8 mouse cellular contexts compared by ENCODE assay signal in genomic region chrX:103819253-103819652, GRCm38 (mm10). TPM values are rescaled to one million over a fixed set of nuclear protein-coding genes. Genes with fewer than 3 reads are reported as not detected.
DNase-seq lines count a peak whose midpoint lies in the region; ATAC-seq and TF ChIP-seq lines count a peak whose summit lies in the region.

No protein-coding gene starts in this region.

- no peaks in the 10 kb centered on the region for H3K36me3 ChIP-seq in heart, embryonic 15.5 days
- no peaks in the 10 kb centered on the region for H3K36me3 ChIP-seq in heart, embryonic 11.5 days (ENCODE audit: control insufficient read depth, insufficient read depth, low read length)
- H3K36me3 ChIP-seq in embryonic facial prominence, embryonic 10.5 days (replicated peaks): no peaks in the 10 kb centered on the region
- H3K36me3 ChIP-seq in hindbrain, embryonic 14.5 days (replicated peaks; ENCODE audit: control insufficient read depth, insufficient read depth): no peaks in the 10 kb centered on the region
- H3K36me3 ChIP-seq in liver, postnatal 0 days (replicated peaks; ENCODE audit: insufficient read depth, low read length): no peaks in the 10 kb centered on the region
- H3K36me3 ChIP-seq in thymus, adult 2 months (ENCODE audit: control insufficient read depth, insufficient read depth, low read length): no peaks in the 10 kb centered on the region

- peak; percentile 38; the same call in 1 of the 2 replicates for TF ChIP-seq CTCF in liver, postnatal 0 days (IDR thresholded peaks at IDR 0.05; ENCODE audit: low read depth)
- TF ChIP-seq CTCF in thymus, adult 2 months (IDR thresholded peaks at IDR 0.05; ENCODE audit: borderline replicate concordance, control insufficient read depth, extremely low read depth, insufficient read depth, low read length, poor library complexity): no peak

- no peaks in the 10 kb centered on the region for H3K4me1 ChIP-seq in heart, embryonic 15.5 days (replicated peaks)
- H3K4me1 ChIP-seq in heart, embryonic 11.5 days (ENCODE audit: control insufficient read depth, insufficient read depth, low read length): no peaks in the 10 kb centered on the region
- peaks cover 14% of the 10 kb centered on the region; the same call in 1 of the 2 replicates for H3K4me1 ChIP-seq in embryonic facial prominence, embryonic 10.5 days
- no peaks in the 10 kb centered on the region; the same call in 1 of the 2 replicates for H3K4me1 ChIP-seq in hindbrain, embryonic 14.5 days (replicated peaks; ENCODE audit: control insufficient read depth, insufficient read depth, low read length)
- H3K4me1 ChIP-seq in liver, postnatal 0 days (ENCODE audit: insufficient read depth): no peaks in the 10 kb centered on the region; the same call in 1 of the 2 replicates
- H3K4me1 ChIP-seq in thymus, adult 2 months (replicated peaks; ENCODE audit: control insufficient read depth, insufficient read depth, low read length): peaks cover 8% of the 10 kb centered on the region

- H3K27ac ChIP-seq in heart, embryonic 15.5 days: no peak overlapping the region
- H3K27ac ChIP-seq in heart, embryonic 11.5 days (ENCODE audit: low read depth, low read length): no peak overlapping the region
- H3K27ac ChIP-seq in embryonic facial prominence, embryonic 10.5 days (replicated peaks): no peak overlapping the region
- H3K27ac ChIP-seq in hindbrain, embryonic 14.5 days: no peak overlapping the region
- no peak overlapping the region for H3K27ac ChIP-seq in liver, postnatal 0 days (ENCODE audit: low read depth)
- H3K27ac ChIP-seq in thymus, adult 2 months (ENCODE audit: control insufficient read depth, insufficient read depth, low read length): no peak overlapping the region

- DNase-seq in embryonic facial prominence, embryonic 10.5 days (ENCODE audit: low spot score): no peak
- DNase-seq in hindbrain, embryonic 14.5 days (ENCODE audit: low spot score): no peak
- peak; percentile 18 for DNase-seq in liver, postnatal 0 days
- no peak for DNase-seq in thymus, adult 2 months
- DNase-seq in thymus, adult 18-20 months: no peak
- no peak for DNase-seq in right cerebral cortex, postnatal 4 days

- peaks cover 62% of the 10 kb centered on the region for H3K27me3 ChIP-seq in heart, embryonic 15.5 days
- H3K27me3 ChIP-seq in heart, embryonic 11.5 days (ENCODE audit: control insufficient read depth, insufficient read depth, low read length): peaks cover 44% of the 10 kb centered on the region
- peaks cover 94% of the 10 kb centered on the region for H3K27me3 ChIP-seq in embryonic facial prominence, embryonic 10.5 days (replicated peaks; ENCODE audit: low read depth, poor library complexity, severe bottlenecking)
- peaks cover 83% of the 10 kb centered on the region for H3K27me3 ChIP-seq in hindbrain, embryonic 14.5 days (ENCODE audit: control insufficient read depth, insufficient read depth, low read length)
- peaks cover 11% of the 10 kb centered on the region; the same call in 1 of the 2 replicates for H3K27me3 ChIP-seq in liver, postnatal 0 days (ENCODE audit: insufficient read depth, low read length)
- H3K27me3 ChIP-seq in thymus, adult 2 months (ENCODE audit: control insufficient read depth, insufficient read depth, low read length): peaks cover 5% of the 10 kb centered on the region; the same call in 1 of the 2 replicates

- WGBS in heart, embryonic 15.5 days: 58% methylated on average over 6 of the region's 6 CpGs
- WGBS in heart, embryonic 11.5 days (ENCODE audit: insufficient replicate concordance): 51% methylated on average over 6 of the region's 6 CpGs
- 52% methylated on average over 6 of the region's 6 CpGs for WGBS in embryonic facial prominence, embryonic 10.5 days
- WGBS in hindbrain, embryonic 14.5 days: 63% methylated on average over 6 of the region's 6 CpGs
- 58% methylated on average over 6 of the region's 6 CpGs for WGBS in liver, postnatal 0 days (ENCODE audit: insufficient replicate concordance)
- 81% methylated on average over 6 of the region's 6 CpGs for WGBS in thymus, adult 2 months

- no peaks in the 10 kb centered on the region for H3K9me3 ChIP-seq in heart, embryonic 15.5 days (replicated peaks)
- no peaks in the 10 kb centered on the region for H3K9me3 ChIP-seq in heart, embryonic 11.5 days (replicated peaks; ENCODE audit: control insufficient read depth, low read length)
- no peaks in the 10 kb centered on the region for H3K9me3 ChIP-seq in embryonic facial prominence, embryonic 10.5 days
- no peaks in the 10 kb centered on the region for H3K9me3 ChIP-seq in hindbrain, embryonic 14.5 days (ENCODE audit: control insufficient read depth, low read length)
- H3K9me3 ChIP-seq in liver, postnatal 0 days (ENCODE audit: low read length): no peaks in the 10 kb centered on the region

- TF ChIP-seq POLR2A in thymus, adult 2 months (IDR thresholded peaks at IDR 0.05; ENCODE audit: control insufficient read depth, extremely low read depth, insufficient read depth, low read length, poor library complexity): no peak

- no peak for ATAC-seq in heart, embryonic 15.5 days (replicated peaks; ENCODE audit: insufficient number of reproducible peaks, insufficient read depth, low FRiP score, low read depth)
- ATAC-seq in heart, embryonic 11.5 days (replicated peaks; ENCODE audit: insufficient number of reproducible peaks, low FRiP score, low TSS enrichment): no peak
- ATAC-seq in hindbrain, embryonic 14.5 days (ENCODE audit: low FRiP score): no peak
- ATAC-seq in liver, postnatal 0 days: no peak; the same call in 1 of the 2 replicates

- H3K9ac ChIP-seq in heart, embryonic 15.5 days: no peak overlapping the region
- no peak overlapping the region for H3K9ac ChIP-seq in heart, embryonic 11.5 days (ENCODE audit: low read depth, low read length)
- H3K9ac ChIP-seq in hindbrain, embryonic 14.5 days: no peak overlapping the region
- no peak overlapping the region for H3K9ac ChIP-seq in liver, postnatal 0 days (replicated peaks)

- H3K4me3 ChIP-seq in heart, embryonic 15.5 days: peak overlapping the region; percentile 64
- no peak overlapping the region for H3K4me3 ChIP-seq in heart, embryonic 11.5 days (ENCODE audit: low read depth, low read length)
- H3K4me3 ChIP-seq in embryonic facial prominence, embryonic 10.5 days: peak overlapping the region; percentile 64; the same call in 1 of the 2 replicates
- H3K4me3 ChIP-seq in hindbrain, embryonic 14.5 days (replicated peaks; ENCODE audit: low read length): no peak overlapping the region
- peak overlapping the region; percentile 53; the same call in 1 of the 2 replicates for H3K4me3 ChIP-seq in liver, postnatal 0 days (ENCODE audit: low read depth, low read length)
- no peak overlapping the region for H3K4me3 ChIP-seq in thymus, adult 2 months (ENCODE audit: control insufficient read depth, insufficient read depth, low read length)

- no peak for TF ChIP-seq EP300 in liver, postnatal 0 days (IDR thresholded peaks at IDR 0.05; ENCODE audit: low read depth)

- H3K4me2 ChIP-seq in heart, embryonic 15.5 days: peak overlapping the region; percentile 93
- H3K4me2 ChIP-seq in heart, embryonic 11.5 days: no peak overlapping the region; the same call in 1 of the 2 replicates
- peak overlapping the region; percentile 72 for H3K4me2 ChIP-seq in hindbrain, embryonic 14.5 days (replicated peaks)
- H3K4me2 ChIP-seq in liver, postnatal 0 days (ENCODE audit: low read depth, low read length): peak overlapping the region; percentile 69

RNA-seq across cellular contexts. Expression of gene Slc16a2, which starts 2.5 kb away (rescaled TPM):
- 19.7 and 22.1 TPM in 2 replicates for polyA plus RNA-seq in heart, embryonic 15.5 days (2015; fragmentation: Nextera tagmentation; extraction: Ambion mirVana)
- 11.1 and 11.3 TPM in 2 replicates for polyA plus RNA-seq in heart, embryonic 11.5 days (2014; fragmentation: Nextera tagmentation; extraction: Ambion mirVana)
- 8.2 and 9.9 TPM in 2 replicates for polyA plus RNA-seq in embryonic facial prominence, embryonic 10.5 days (2016; fragmentation: Nextera tagmentation; extraction: Ambion mirVana)
- 34.6 and 37.9 TPM in 2 replicates for polyA plus RNA-seq in hindbrain, embryonic 14.5 days (2014; fragmentation: Nextera tagmentation; extraction: Ambion mirVana)
- 22.3 and 22.6 TPM in 2 replicates for polyA plus RNA-seq in liver, postnatal 0 days (2015; fragmentation: Nextera tagmentation; extraction: Ambion mirVana)
- polyA plus RNA-seq in thymus, adult 2 months (2012; rRNA removed): 6.8 and 8.3 TPM in 2 replicates

Comparison
In these comparisons a context has a peak if more than half of its experiments do, and no peak if none do; other contexts are left out.
1. H3K4me3 ChIP-seq: peak in heart, embryonic 15.5 days (single experiment), embryonic facial prominence, embryonic 10.5 days (single experiment) and liver, postnatal 0 days (single experiment); none in heart, embryonic 11.5 days (single experiment), hindbrain, embryonic 14.5 days (single experiment) and thymus, adult 2 months (single experiment).